Mouse (Mus musculus) cerebellum, adult 2 months (tissue): Measurements from ENCODE around the gene A3galt2.

Experiments used
- CTCF ChIP-seq: fragments of 200-500 bp; IDR thresholded peaks from 2 replicates; pipeline ENCODE4 v1.5.1; 2011; ENCODE audit warnings: low read depth, mild to moderate bottlenecking, control low read depth, low read length, moderate library complexity, borderline replicate concordance; ENCODE audit not compliant: insufficient read depth
- POLR2A ChIP-seq: fragments of 200-500 bp; IDR thresholded peaks from 2 replicates; pipeline ENCODE4 v1.6.1; 2011; ENCODE audit warnings: low read length, control low read depth, borderline replicate concordance; ENCODE audit not compliant: insufficient read depth

GRCm38 (mm10) chr4:128760029-128760428 is 4.9 kb downstream of the A3galt2 start:
- no peak for TF ChIP-seq POLR2A
- no peak for TF ChIP-seq CTCF
